Mouse (Mus musculus): ENCODE measurements around the gene Fgfr2. TPM values are rescaled to one million over a fixed set of nuclear protein-coding genes. Genes with fewer than 3 reads are reported as not detected.

The Fgfr2 gene
- total RNA-seq, 2 experiments from 2014 or later: 1.7 to 3.7 TPM

- ATAC-seq (replicated peaks; ENCODE audit: low FRiP score, poor library complexity, severe bottlenecking): no peak
Observed at GRCm38 (mm10) chr7:132015933-132016332, 1107.2 kb downstream of the Fgfr2 start.

GRCm38 (mm10) chr7:132015193-132015592, 1108.0 kb downstream of the Fgfr2 start:
- no peak for ATAC-seq (replicated peaks; ENCODE audit: low FRiP score, poor library complexity, severe bottlenecking)

GRCm38 (mm10) chr7:132013970-132014369, 1109.2 kb downstream of the Fgfr2 start:
- ATAC-seq (replicated peaks; ENCODE audit: low FRiP score, poor library complexity, severe bottlenecking): no peak

- no peak for ATAC-seq (replicated peaks; ENCODE audit: low FRiP score, poor library complexity, severe bottlenecking)
Observed at GRCm38 (mm10) chr7:132012969-132013679, 1110.0 kb downstream of the Fgfr2 start.

- no peak for ATAC-seq (replicated peaks; ENCODE audit: low FRiP score, poor library complexity, severe bottlenecking)
Observed at GRCm38 (mm10) chr7:132009002-132009401, 1114.1 kb downstream of the Fgfr2 start.

- no peak for ATAC-seq (replicated peaks; ENCODE audit: low FRiP score, poor library complexity, severe bottlenecking)
Observed at GRCm38 (mm10) chr7:132005996-132006696, 1117.0 kb downstream of the Fgfr2 start.

GRCm38 (mm10) chr7:131992873-131993272, 1130.3 kb downstream of the Fgfr2 start:
- no peak for ATAC-seq (replicated peaks; ENCODE audit: low FRiP score, poor library complexity, severe bottlenecking)

- ATAC-seq (replicated peaks; ENCODE audit: low FRiP score, poor library complexity, severe bottlenecking): no peak
Observed at GRCm38 (mm10) chr7:131992226-131992625, 1130.9 kb downstream of the Fgfr2 start.

- ATAC-seq (replicated peaks; ENCODE audit: low FRiP score, poor library complexity, severe bottlenecking): no peak
Observed at GRCm38 (mm10) chr7:131989056-131989455, 1134.1 kb downstream of the Fgfr2 start.

- ATAC-seq (replicated peaks; ENCODE audit: low FRiP score, poor library complexity, severe bottlenecking): no peak
Observed at GRCm38 (mm10) chr7:131978609-131979008, 1144.5 kb downstream of the Fgfr2 start.

- no peak for ATAC-seq (replicated peaks; ENCODE audit: low FRiP score, poor library complexity, severe bottlenecking)
Observed at GRCm38 (mm10) chr7:131975867-131976266, 1147.3 kb downstream of the Fgfr2 start.

GRCm38 (mm10) chr7:131970255-131970654, 1152.9 kb downstream of the Fgfr2 start:
- no peak for ATAC-seq (replicated peaks; ENCODE audit: low FRiP score, poor library complexity, severe bottlenecking)

- ATAC-seq (replicated peaks; ENCODE audit: low FRiP score, poor library complexity, severe bottlenecking): no peak; the same call in 1 of the 2 replicates
Observed at GRCm38 (mm10) chr7:131966916-131967494, 1156.1 kb downstream of the Fgfr2 start.

- ATAC-seq (replicated peaks; ENCODE audit: low FRiP score, poor library complexity, severe bottlenecking): no peak
Observed at GRCm38 (mm10) chr7:131966023-131966915, 1156.9 kb downstream of the Fgfr2 start, which contains the start of gene Gpr26. Gene Gpr26, plus strand, starts transcription at chr7:131966460.

GRCm38 (mm10) chr7:131960551-131960950, 1162.6 kb downstream of the Fgfr2 start:
- ATAC-seq (replicated peaks; ENCODE audit: low FRiP score, poor library complexity, severe bottlenecking): no peak

GRCm38 (mm10) chr7:131958705-131959104, 1164.4 kb downstream of the Fgfr2 start:
- no peak for ATAC-seq (replicated peaks; ENCODE audit: low FRiP score, poor library complexity, severe bottlenecking)

GRCm38 (mm10) chr7:131953402-131953801, 1169.7 kb downstream of the Fgfr2 start:
- ATAC-seq (replicated peaks; ENCODE audit: low FRiP score, poor library complexity, severe bottlenecking): no peak

GRCm38 (mm10) chr7:131951131-131951530, 1172.0 kb downstream of the Fgfr2 start:
- ATAC-seq (replicated peaks; ENCODE audit: low FRiP score, poor library complexity, severe bottlenecking): no peak

GRCm38 (mm10) chr7:131937611-131938010, 1185.5 kb downstream of the Fgfr2 start:
- ATAC-seq (replicated peaks; ENCODE audit: low FRiP score, poor library complexity, severe bottlenecking): no peak
